Mouse (Mus musculus): ENCODE measurements around the gene Ccser1. TPM values are rescaled to one million over a fixed set of nuclear protein-coding genes. Genes with fewer than 3 reads are reported as not detected.

The Ccser1 gene
- polyA plus RNA-seq, 1 experiment, result not detected

- H3K27ac ChIP-seq (ENCODE audit: insufficient read depth, low read depth, low read length), result no peak overlapping the region
- TF ChIP-seq POLR2A (IDR thresholded peaks at IDR 0.05; ENCODE audit: insufficient read depth, low read depth, low read length), result no peak
- TF ChIP-seq CTCF (IDR thresholded peaks at IDR 0.05; ENCODE audit: insufficient read depth, low read depth, low read length), result no peak
- WGBS, result 52% methylated on average over 3 of the region's 3 CpGs
- H3K4me3 ChIP-seq (ENCODE audit: insufficient read depth, low read depth, low read length), result no peak overlapping the region
- H3K4me1 ChIP-seq (ENCODE audit: control insufficient read depth, insufficient read depth, low read length), result peaks cover 5% of the 10 kb centered on the region; the same call in 1 of the 2 replicates
These were observed 81.3 kb downstream of the Ccser1 start for GRCm38 (mm10) chr6:61261381-61261780.

- WGBS, result 67% methylated on average over 1 of the region's 1 CpGs
- Histone ChIP-seq H3K27ac (ENCODE audit: insufficient read depth, low read depth, low read length) (no peak overlapping the region), H3K4me1 (ENCODE audit: control insufficient read depth, insufficient read depth, low read length) (peaks cover 5% of the 10 kb centered on the region; the same call in 1 of the 2 replicates), H3K4me3 (ENCODE audit: insufficient read depth, low read depth, low read length) (no peak overlapping the region)
- TF ChIP-seq POLR2A (IDR thresholded peaks at IDR 0.05; ENCODE audit: insufficient read depth, low read depth, low read length), result no peak
- no peak for TF ChIP-seq CTCF (IDR thresholded peaks at IDR 0.05; ENCODE audit: insufficient read depth, low read depth, low read length)
These were observed 82.3 kb downstream of the Ccser1 start for GRCm38 (mm10) chr6:61262448-61262847.

GRCm38 (mm10) chr6:61263291-61263690 is 83.2 kb downstream of the Ccser1 start:
- H3K27ac ChIP-seq (ENCODE audit: insufficient read depth, low read depth, low read length), result no peak overlapping the region
- 46% methylated on average over 1 of the region's 1 CpGs for WGBS
- peaks cover 5% of the 10 kb centered on the region; the same call in 1 of the 2 replicates for H3K4me1 ChIP-seq (ENCODE audit: control insufficient read depth, insufficient read depth, low read length)
- TF ChIP-seq CTCF (IDR thresholded peaks at IDR 0.05; ENCODE audit: insufficient read depth, low read depth, low read length) (no peak), POLR2A (IDR thresholded peaks at IDR 0.05; ENCODE audit: insufficient read depth, low read depth, low read length) (no peak)
- H3K4me3 ChIP-seq (ENCODE audit: insufficient read depth, low read depth, low read length), result no peak overlapping the region

- H3K4me1 ChIP-seq (ENCODE audit: control insufficient read depth, insufficient read depth, low read length), result no peaks in the 10 kb centered on the region
- 49% methylated on average over 2 of the region's 2 CpGs for WGBS
- TF ChIP-seq CTCF (IDR thresholded peaks at IDR 0.05; ENCODE audit: insufficient read depth, low read depth, low read length), result no peak
- TF ChIP-seq POLR2A (IDR thresholded peaks at IDR 0.05; ENCODE audit: insufficient read depth, low read depth, low read length), result no peak
- no peak overlapping the region for H3K4me3 ChIP-seq (ENCODE audit: insufficient read depth, low read depth, low read length)
- no peak overlapping the region for H3K27ac ChIP-seq (ENCODE audit: insufficient read depth, low read depth, low read length)
These were observed 90.9 kb downstream of the Ccser1 start for GRCm38 (mm10) chr6:61271033-61271432.

- H3K4me3 ChIP-seq (ENCODE audit: insufficient read depth, low read depth, low read length), result no peak overlapping the region
- H3K27ac ChIP-seq (ENCODE audit: insufficient read depth, low read depth, low read length), result no peak overlapping the region
- H3K4me1 ChIP-seq (ENCODE audit: control insufficient read depth, insufficient read depth, low read length), result no peaks in the 10 kb centered on the region
- 78% methylated on average over 3 of the region's 3 CpGs for WGBS
- TF ChIP-seq CTCF (IDR thresholded peaks at IDR 0.05; ENCODE audit: insufficient read depth, low read depth, low read length), result no peak
These were observed 93.3 kb downstream of the Ccser1 start for GRCm38 (mm10) chr6:61273430-61273829.

- Histone ChIP-seq H3K4me1 (ENCODE audit: control insufficient read depth, insufficient read depth, low read length) (no peaks in the 10 kb centered on the region), H3K27ac (ENCODE audit: insufficient read depth, low read depth, low read length) (no peak overlapping the region), H3K4me3 (ENCODE audit: insufficient read depth, low read depth, low read length) (no peak overlapping the region)
- TF ChIP-seq POLR2A (IDR thresholded peaks at IDR 0.05; ENCODE audit: insufficient read depth, low read depth, low read length), result no peak
- no peak for TF ChIP-seq CTCF (IDR thresholded peaks at IDR 0.05; ENCODE audit: insufficient read depth, low read depth, low read length)
- 74% methylated on average over 7 of the region's 7 CpGs for WGBS
These were observed 99.4 kb downstream of the Ccser1 start for GRCm38 (mm10) chr6:61279506-61279905.

GRCm38 (mm10) chr6:61292927-61293326 is 112.8 kb downstream of the Ccser1 start:
- Histone ChIP-seq H3K4me1 (ENCODE audit: control insufficient read depth, insufficient read depth, low read length) (no peaks in the 10 kb centered on the region), H3K4me3 (ENCODE audit: insufficient read depth, low read depth, low read length) (no peak overlapping the region), H3K27ac (ENCODE audit: insufficient read depth, low read depth, low read length) (no peak overlapping the region)
- 56% methylated on average over 3 of the region's 3 CpGs for WGBS
- no peak for TF ChIP-seq POLR2A (IDR thresholded peaks at IDR 0.05; ENCODE audit: insufficient read depth, low read depth, low read length)
- no peak for TF ChIP-seq CTCF (IDR thresholded peaks at IDR 0.05; ENCODE audit: insufficient read depth, low read depth, low read length)

GRCm38 (mm10) chr6:61295535-61295934 is 115.4 kb downstream of the Ccser1 start:
- TF ChIP-seq POLR2A (IDR thresholded peaks at IDR 0.05; ENCODE audit: insufficient read depth, low read depth, low read length) (no peak), CTCF (IDR thresholded peaks at IDR 0.05; ENCODE audit: insufficient read depth, low read depth, low read length) (no peak)
- no peak overlapping the region for H3K27ac ChIP-seq (ENCODE audit: insufficient read depth, low read depth, low read length)
- no peaks in the 10 kb centered on the region for H3K4me1 ChIP-seq (ENCODE audit: control insufficient read depth, insufficient read depth, low read length)
- H3K4me3 ChIP-seq (ENCODE audit: insufficient read depth, low read depth, low read length), result no peak overlapping the region
- WGBS, result 53% methylated on average over 4 of the region's 4 CpGs

GRCm38 (mm10) chr6:61296188-61297037 is 116.3 kb downstream of the Ccser1 start:
- Histone ChIP-seq H3K27ac (ENCODE audit: insufficient read depth, low read depth, low read length) (no peak overlapping the region), H3K4me1 (ENCODE audit: control insufficient read depth, insufficient read depth, low read length) (no peaks in the 10 kb centered on the region), H3K4me3 (ENCODE audit: insufficient read depth, low read depth, low read length) (no peak overlapping the region)
- 54% methylated on average over 6 of the region's 6 CpGs for WGBS
- no peak for TF ChIP-seq CTCF (IDR thresholded peaks at IDR 0.05; ENCODE audit: insufficient read depth, low read depth, low read length)
